Mouse (Mus musculus): Measurements from ENCODE around the gene Slc44a4. TPM values are rescaled to one million over a fixed set of nuclear protein-coding genes. Genes with fewer than 3 reads are reported as not detected.
"Not testable (repeated sequence)": the region's sequence is repeated elsewhere in the genome, so short reads cannot be mapped to it uniquely, and the experiment has no call there.

Slc44a4 gene
- polyA plus RNA-seq, 1 experiment from 2014 or later, result 0.08 TPM

DNA sequence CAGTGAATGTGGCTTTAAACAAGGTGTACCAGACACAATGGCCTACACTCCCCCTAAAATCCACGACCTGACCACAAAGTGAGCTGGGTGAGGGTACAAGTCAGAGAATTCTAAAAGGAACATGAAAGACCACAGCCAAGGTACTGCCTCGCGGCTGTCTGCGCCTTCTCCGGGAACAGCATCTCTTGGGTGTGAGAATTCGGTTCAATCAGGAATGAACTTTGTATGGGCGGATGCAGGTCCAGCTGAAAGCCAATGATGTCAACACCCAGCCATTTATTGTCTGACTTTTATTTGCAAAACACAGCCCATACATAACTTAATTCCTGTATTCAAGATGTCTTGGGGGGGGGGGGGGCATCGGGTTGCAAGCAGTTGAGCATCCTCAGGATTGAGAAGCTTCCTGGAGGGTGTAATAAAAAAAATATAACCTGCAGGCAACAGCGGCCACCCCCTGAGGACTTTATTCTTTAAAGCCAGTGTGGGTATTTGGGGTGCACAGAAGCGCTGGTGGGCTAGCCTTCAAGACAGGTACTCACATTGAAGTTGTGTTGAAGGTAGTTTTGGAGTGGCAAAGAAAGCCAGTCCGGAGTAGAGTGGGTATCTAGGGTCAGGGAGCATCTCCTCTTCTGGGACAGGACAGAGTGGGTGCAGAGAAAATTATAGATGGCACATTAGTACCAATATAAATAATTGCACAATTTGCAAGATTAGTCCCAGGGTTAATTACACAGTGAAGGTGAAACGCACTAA, 21.0 kb upstream of the Slc44a4 start:
- ATAC-seq (ENCODE audit: low FRiP score, low read depth), result no peak
- H3K9me3 ChIP-seq, result no peaks in the 10 kb centered on the region
- H3K4me2 ChIP-seq (replicated peaks), result peak overlapping the region; percentile 98
- WGBS, result 75% methylated on average over 12 of the region's 12 CpGs
- H3K36me3 ChIP-seq, result peaks cover 9% of the 10 kb centered on the region
- H3K4me3 ChIP-seq, result peak overlapping the region; percentile 92; the same call in 1 of the 2 replicates
- peak overlapping the region; percentile 86 for H3K27ac ChIP-seq (replicated peaks)
- H3K9ac ChIP-seq (replicated peaks), result no peak overlapping the region
- H3K4me1 ChIP-seq, result peaks cover 36% of the 10 kb centered on the region
- no peaks in the 10 kb centered on the region for H3K27me3 ChIP-seq

DNA sequence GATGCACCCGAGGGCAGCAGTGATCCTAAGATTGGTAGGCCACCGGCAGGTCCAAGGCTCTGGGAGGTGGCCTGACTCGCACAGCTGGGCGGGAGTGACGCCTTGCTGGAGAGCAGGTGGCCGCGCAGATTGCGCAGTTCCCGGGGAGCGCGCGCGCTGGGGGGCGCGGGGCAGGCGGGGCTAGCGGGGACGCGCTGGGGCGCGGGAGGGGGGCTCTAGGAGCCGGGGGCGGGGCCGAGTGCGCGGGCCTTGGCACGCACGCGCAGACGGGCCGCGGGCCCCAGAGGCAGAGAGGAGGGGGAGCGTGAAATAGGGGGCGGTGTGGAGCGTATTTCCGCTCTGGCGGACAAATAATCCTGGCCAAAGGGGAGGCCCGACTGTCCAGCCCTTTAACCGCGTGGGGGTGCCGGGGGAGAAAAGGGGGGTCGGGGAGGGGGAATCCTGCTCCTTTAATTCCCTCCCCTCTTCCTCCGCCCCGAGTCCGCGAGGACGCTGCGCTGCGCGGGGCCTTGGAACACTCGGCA, 20.1 kb upstream of the Slc44a4 start:
- 1% methylated on average over 30 of the region's 51 CpGs for WGBS
- H3K9ac ChIP-seq (replicated peaks), result peak overlapping the region; percentile 97
- ATAC-seq (ENCODE audit: low FRiP score, low read depth), result peak; percentile 84
- H3K4me2 ChIP-seq (replicated peaks), result peak overlapping the region; percentile 98
- peak overlapping the region; percentile 90 for H3K27ac ChIP-seq (replicated peaks)
- H3K36me3 ChIP-seq, result peaks cover 9% of the 10 kb centered on the region
- H3K9me3 ChIP-seq, result no peaks in the 10 kb centered on the region
- no peaks in the 10 kb centered on the region for H3K27me3 ChIP-seq
- H3K4me3 ChIP-seq, result peak overlapping the region; percentile 92
- peaks cover 36% of the 10 kb centered on the region for H3K4me1 ChIP-seq

- 8% methylated on average over 47 of the region's 51 CpGs for WGBS
- H3K4me1 ChIP-seq, result peaks cover 41% of the 10 kb centered on the region
- peak; percentile 27; the same call in 1 of the 2 replicates for ATAC-seq (ENCODE audit: low FRiP score, low read depth)
- peaks cover 9% of the 10 kb centered on the region for H3K36me3 ChIP-seq
- H3K4me2 ChIP-seq (replicated peaks), result peak overlapping the region; percentile 98
- peak overlapping the region; percentile 92 for H3K4me3 ChIP-seq
- peak overlapping the region; percentile 97 for H3K9ac ChIP-seq (replicated peaks)
- no peaks in the 10 kb centered on the region for H3K27me3 ChIP-seq
- H3K27ac ChIP-seq (replicated peaks), result peak overlapping the region; percentile 90
- H3K9me3 ChIP-seq, result no peaks in the 10 kb centered on the region
Observed at GRCm38 (mm10) chr17:34894801-34895530, 19.3 kb upstream of the Slc44a4 start.

- Histone ChIP-seq H3K9me3 (no peaks in the 10 kb centered on the region), H3K36me3 (peaks cover 9% of the 10 kb centered on the region), H3K4me2 (replicated peaks) (peak overlapping the region; percentile 98), H3K4me3 (peak overlapping the region; percentile 92), H3K4me1 (peaks cover 49% of the 10 kb centered on the region), H3K27me3 (no peaks in the 10 kb centered on the region), H3K27ac (replicated peaks) (peak overlapping the region; percentile 90), H3K9ac (replicated peaks) (peak overlapping the region; percentile 97)
- 90% methylated on average over 15 of the region's 15 CpGs for WGBS
- no peak for ATAC-seq (ENCODE audit: low FRiP score, low read depth)
Observed at GRCm38 (mm10) chr17:34895724-34896123, 18.5 kb upstream of the Slc44a4 start.

- 85% methylated on average over 17 of the region's 17 CpGs for WGBS
- no peaks in the 10 kb centered on the region for H3K9me3 ChIP-seq
- ATAC-seq (ENCODE audit: low FRiP score, low read depth), result no peak
- H3K4me3 ChIP-seq, result peak overlapping the region; percentile 92
- H3K9ac ChIP-seq (replicated peaks), result no peak overlapping the region
- peak overlapping the region; percentile 43; the same call in 1 of the 2 replicates for H3K27ac ChIP-seq (replicated peaks)
- H3K4me2 ChIP-seq (replicated peaks), result peak overlapping the region; percentile 98
- H3K36me3 ChIP-seq, result peaks cover 13% of the 10 kb centered on the region
- peaks cover 50% of the 10 kb centered on the region for H3K4me1 ChIP-seq
- no peaks in the 10 kb centered on the region for H3K27me3 ChIP-seq
Observed at GRCm38 (mm10) chr17:34896366-34896765, 17.9 kb upstream of the Slc44a4 start.

GRCm38 (mm10) chr17:34897373-34898159, 16.7 kb upstream of the Slc44a4 start:
- peak overlapping the region; percentile 100 for H3K4me3 ChIP-seq
- H3K27ac ChIP-seq (replicated peaks), result peak overlapping the region; percentile 96
- ATAC-seq (ENCODE audit: low FRiP score, low read depth), result no peak
- peaks cover 20% of the 10 kb centered on the region for H3K36me3 ChIP-seq
- H3K9me3 ChIP-seq, result no peaks in the 10 kb centered on the region
- 22% methylated on average over 10 of the region's 10 CpGs for WGBS
- peak overlapping the region; percentile 98 for H3K4me2 ChIP-seq (replicated peaks)
- no peaks in the 10 kb centered on the region for H3K27me3 ChIP-seq
- peaks cover 50% of the 10 kb centered on the region for H3K4me1 ChIP-seq
- peak overlapping the region; percentile 99 for H3K9ac ChIP-seq (replicated peaks)

- H3K36me3 ChIP-seq, result peaks cover 26% of the 10 kb centered on the region
- H3K4me1 ChIP-seq, result peaks cover 50% of the 10 kb centered on the region
- H3K9ac ChIP-seq (replicated peaks), result peak within 1 kb of the TSS; percentile 99
- peak; percentile 27; the same call in 1 of the 2 replicates for ATAC-seq (ENCODE audit: low FRiP score, low read depth)
- H3K27ac ChIP-seq (replicated peaks), result peak within 1 kb of the TSS; percentile 96
- H3K9me3 ChIP-seq, result no peaks in the 10 kb centered on the region
- 2% methylated on average over 20 of the region's 44 CpGs for WGBS
- no peaks in the 10 kb centered on the region for H3K27me3 ChIP-seq
- H3K4me2 ChIP-seq (replicated peaks), result peak within 1 kb of the TSS; percentile 98
- peak within 1 kb of the TSS; percentile 100 for H3K4me3 ChIP-seq
Observed at GRCm38 (mm10) chr17:34898160-34898586, 16.1 kb upstream of the Slc44a4 start, which contains the start of the genes C2 and Ehmt2. Gene C2 (minus strand): TSS chr17:34898265. Gene Ehmt2 (plus strand): TSS chr17:34898469.

DNA sequence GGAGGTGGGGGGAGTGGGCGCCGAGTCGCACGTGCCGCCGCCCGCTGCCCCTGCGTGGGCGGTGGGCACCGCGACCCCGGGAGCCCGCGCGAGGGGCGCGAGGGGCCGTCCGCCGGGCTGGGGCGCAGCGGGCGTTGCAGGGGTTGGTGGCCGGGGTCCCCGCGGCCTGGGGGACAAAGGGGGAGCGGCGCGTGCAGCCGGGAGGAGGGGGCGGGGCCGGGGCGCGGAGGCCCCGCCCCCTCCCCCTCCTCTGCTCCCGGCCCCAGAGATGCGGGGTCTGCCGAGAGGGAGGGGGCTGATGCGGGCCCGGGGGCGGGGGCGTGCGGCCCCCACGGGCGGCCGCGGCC, 15.6 kb upstream of the Slc44a4 start:
- Histone ChIP-seq H3K4me2 (replicated peaks) (peak overlapping the region; percentile 98), H3K9me3 (no peaks in the 10 kb centered on the region), H3K4me1 (peaks cover 46% of the 10 kb centered on the region), H3K4me3 (peak overlapping the region; percentile 100), H3K9ac (replicated peaks) (peak overlapping the region; percentile 99), H3K36me3 (peaks cover 30% of the 10 kb centered on the region), H3K27ac (replicated peaks) (peak overlapping the region; percentile 96), H3K27me3 (no peaks in the 10 kb centered on the region)
- ATAC-seq (ENCODE audit: low FRiP score, low read depth), result 0 out of 2 replicates have a peak, but pooled peaks have one; percentile 6
- WGBS, result 0% methylated on average over 30 of the region's 47 CpGs

DNA sequence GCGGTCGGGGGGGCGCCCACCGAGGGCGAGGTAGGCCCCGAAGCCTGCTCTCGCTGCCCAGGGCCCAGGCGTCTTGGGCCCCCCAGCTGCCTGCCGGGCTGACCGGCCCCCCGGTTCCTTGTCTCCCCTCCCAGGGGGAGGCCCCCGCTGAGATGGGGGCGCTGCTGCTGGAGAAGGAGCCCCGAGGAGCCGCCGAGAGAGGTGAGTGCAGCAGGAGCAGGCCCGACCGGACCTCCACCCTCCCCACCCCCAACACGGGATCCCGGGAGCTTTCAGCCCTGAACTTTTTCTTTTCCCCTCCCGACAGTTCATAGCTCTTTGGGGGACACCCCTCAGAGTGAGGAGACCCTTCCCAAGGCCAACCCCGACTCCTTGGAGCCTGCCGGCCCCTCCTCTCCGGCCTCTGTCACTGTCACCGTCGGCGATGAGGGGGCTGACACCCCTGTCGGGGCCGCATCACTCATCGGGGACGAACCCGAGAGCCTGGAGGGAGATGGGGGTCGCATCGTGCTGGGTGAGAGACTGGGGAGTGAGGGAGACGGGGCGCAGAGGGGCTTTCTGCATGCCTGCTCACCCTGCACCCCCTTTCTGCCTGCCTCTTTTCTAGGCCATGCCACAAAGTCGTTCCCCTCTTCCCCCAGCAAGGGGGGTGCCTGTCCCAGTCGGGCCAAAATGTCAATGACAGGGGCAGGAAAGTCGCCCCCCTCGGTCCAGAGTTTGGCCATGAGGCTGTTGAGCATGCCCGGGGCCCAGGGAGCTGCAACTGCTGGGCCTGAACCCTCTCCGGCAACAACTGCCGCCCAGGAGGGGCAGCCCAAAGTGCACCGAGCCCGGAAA, 15.0 kb upstream of the Slc44a4 start:
- Histone ChIP-seq H3K36me3 (peaks cover 36% of the 10 kb centered on the region), H3K4me2 (replicated peaks) (peak overlapping the region; percentile 98), H3K4me3 (peak overlapping the region; percentile 100), H3K27ac (replicated peaks) (peak overlapping the region; percentile 96), H3K9me3 (no peaks in the 10 kb centered on the region), H3K27me3 (no peaks in the 10 kb centered on the region), H3K4me1 (peaks cover 43% of the 10 kb centered on the region), H3K9ac (replicated peaks) (peak overlapping the region; percentile 99)
- WGBS, result under 1% methylated on average over 43 of the region's 45 CpGs
- peak; percentile 14 for ATAC-seq (ENCODE audit: low FRiP score, low read depth)

DNA sequence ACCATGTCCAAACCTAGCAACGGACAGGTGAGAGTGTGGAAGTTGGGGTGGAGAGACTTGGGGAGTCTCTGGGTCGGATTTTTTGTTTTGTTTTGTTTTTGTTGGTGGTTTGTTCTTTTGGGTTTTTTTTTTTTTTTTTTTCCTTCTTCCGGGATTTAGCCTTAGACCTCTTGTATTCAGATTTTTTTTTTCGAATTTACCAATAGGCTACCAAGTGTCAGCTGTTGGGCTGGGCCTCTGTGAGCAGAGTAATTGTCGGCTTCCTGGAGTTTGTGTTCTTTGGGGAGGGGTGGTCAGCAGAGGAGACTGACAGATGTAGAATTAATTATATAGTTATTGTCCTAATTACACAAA, 14.4 kb upstream of the Slc44a4 start:
- H3K4me3 ChIP-seq, result peak overlapping the region; percentile 100
- peaks cover 43% of the 10 kb centered on the region for H3K4me1 ChIP-seq
- H3K9ac ChIP-seq (replicated peaks), result peak overlapping the region; percentile 99
- H3K27me3 ChIP-seq, result no peaks in the 10 kb centered on the region
- H3K27ac ChIP-seq (replicated peaks), result peak overlapping the region; percentile 96
- peaks cover 42% of the 10 kb centered on the region for H3K36me3 ChIP-seq
- no peak for ATAC-seq (ENCODE audit: low FRiP score, low read depth)
- H3K9me3 ChIP-seq, result no peaks in the 10 kb centered on the region
- peak overlapping the region; percentile 98 for H3K4me2 ChIP-seq (replicated peaks)
- 7% methylated on average over 5 of the region's 5 CpGs for WGBS

GRCm38 (mm10) chr17:34900826-34901225, 13.4 kb upstream of the Slc44a4 start:
- H3K27ac ChIP-seq (replicated peaks); H3K9ac ChIP-seq (replicated peaks); H3K4me3 ChIP-seq; H3K9me3 ChIP-seq; ATAC-seq (ENCODE audit: low FRiP score, low read depth); H3K27me3 ChIP-seq: not testable (repeated sequence)
- H3K4me2 ChIP-seq (replicated peaks), result 0 out of 2 replicates have a peak overlapping the region, but pooled peaks have one; percentile 98
- peaks cover 51% of the 10 kb centered on the region for H3K36me3 ChIP-seq
- peaks cover 36% of the 10 kb centered on the region for H3K4me1 ChIP-seq
